Mouse (Mus musculus) layer of hippocampus, adult 9-10 months (tissue): ENCODE measurements around the gene Krtap22-2.
"Not testable (repeated sequence)": the region's sequence is repeated elsewhere in the genome, so short reads cannot be mapped to it uniquely, and the experiment has no call there.

ENCODE experiments used
- DNase-seq: peaks from one replicate; pipeline ENCODE4 v3.0.0; 2022; ENCODE audit warnings: low spot score

Gene Krtap22-2

DNA sequence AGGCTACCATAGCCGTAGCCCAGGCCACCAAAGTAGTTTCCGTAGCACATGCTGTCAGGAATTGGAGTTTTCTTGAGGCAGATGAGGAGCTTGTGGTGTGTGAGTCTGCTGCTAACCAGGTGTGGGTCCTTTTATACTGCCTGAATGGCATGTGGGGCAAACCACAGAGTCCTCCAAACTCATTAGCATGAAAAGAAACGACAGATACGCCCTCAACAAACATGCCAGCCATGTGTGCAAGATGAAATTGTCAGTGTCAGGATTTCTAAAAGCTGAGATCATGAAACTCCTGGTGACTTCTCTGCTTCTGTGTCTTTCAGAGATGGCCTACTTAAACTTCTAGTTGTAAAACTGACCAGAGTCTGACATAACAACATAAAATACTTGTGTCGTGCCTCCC is at the start of gene Krtap22-2:
Krtap22-2 (minus strand) TSS at position 101 of the 400 bp plus-strand sequence.
- no peak for DNase-seq

DNA sequence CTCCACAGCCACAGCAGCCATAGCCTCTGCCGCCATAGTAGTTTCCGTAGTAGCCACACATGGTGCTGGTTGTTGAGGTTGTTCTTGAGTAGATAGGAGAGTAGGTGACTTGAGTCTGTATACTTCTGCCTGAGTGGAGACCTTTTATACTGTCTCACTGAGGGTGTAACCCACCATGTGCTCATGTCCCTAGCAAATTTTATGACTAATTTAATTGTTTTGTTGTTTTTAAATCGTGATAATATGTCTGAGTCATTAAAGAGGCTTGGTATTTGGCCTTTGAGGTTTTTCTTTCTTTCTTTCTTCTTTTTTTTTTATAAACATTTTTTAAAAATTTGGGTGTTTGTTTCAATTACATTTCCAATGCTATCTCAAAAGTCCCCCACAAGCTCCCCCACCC is 37.2 kb upstream of the Krtap22-2 start, which contains the start of gene Krtap6-5:
Krtap6-5 (minus strand) TSS at position 101 of the 400 bp plus-strand sequence.
- DNase-seq: no peak

DNA sequence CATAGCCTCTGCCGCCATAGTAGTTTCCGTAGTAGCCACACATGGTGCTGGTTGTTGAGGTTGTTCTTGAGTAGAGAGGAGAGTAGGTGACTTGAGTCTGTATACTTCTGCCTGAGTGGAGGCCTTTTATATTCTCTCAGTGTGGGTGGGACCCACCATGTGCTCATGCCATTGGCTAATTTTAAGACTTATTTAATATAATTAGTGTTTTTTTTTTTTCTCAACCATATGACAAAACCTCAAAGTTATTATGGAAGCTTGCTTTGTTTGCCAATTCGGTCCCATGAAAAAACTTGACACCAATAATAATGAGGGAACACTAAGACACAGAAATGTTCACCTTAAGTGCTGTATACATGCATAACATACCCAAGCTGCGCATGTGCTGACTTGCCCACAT is 30.8 kb upstream of the Krtap22-2 start, which contains the start of gene Gm10228:
Gm10228 (minus strand) TSS at position 101 of the 400 bp plus-strand sequence.
- not testable (repeated sequence) for DNase-seq

DNA sequence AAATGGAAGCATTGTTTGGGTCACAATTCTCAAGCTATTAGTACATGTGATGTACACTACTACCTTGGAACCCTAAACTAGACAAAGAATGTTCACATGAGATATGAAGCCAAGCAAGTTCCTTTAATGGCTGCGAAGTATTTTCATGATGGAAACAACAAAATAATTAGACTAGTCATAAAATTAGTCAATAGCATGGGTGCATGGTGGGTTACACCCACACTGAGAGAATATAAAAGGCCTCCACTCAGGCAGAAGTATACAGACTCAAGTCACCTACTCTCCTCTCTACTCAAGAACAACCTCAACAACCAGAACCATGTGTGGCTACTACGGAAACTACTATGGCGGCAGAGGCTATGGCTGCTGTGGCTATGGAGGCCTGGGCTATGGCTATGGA is 20.8 kb upstream of the Krtap22-2 start, which contains the start of gene Krtap6-1:
Krtap6-1 (plus strand) TSS at position 301 of the 400 bp plus-strand sequence.
- not testable (repeated sequence) for DNase-seq

DNA sequence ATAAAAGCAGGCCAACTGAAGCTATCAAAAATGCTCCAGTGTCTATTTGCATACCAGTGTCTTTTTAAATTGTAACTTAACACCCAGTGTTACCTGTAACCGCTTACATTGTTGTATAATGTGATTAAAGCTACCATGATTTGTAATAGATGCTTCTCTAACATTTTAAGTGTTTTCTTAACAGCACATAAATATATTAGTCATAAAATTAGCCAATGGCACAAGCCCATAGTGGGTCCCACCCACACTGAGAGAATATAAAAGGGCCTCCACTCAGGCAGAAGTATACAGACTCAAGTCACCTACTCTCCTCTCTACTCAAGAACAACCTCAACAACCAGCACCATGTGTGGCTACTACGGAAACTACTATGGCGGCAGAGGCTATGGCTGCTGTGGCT is 4.4 kb upstream of the Krtap22-2 start, which contains the start of gene Gm10229:
Gm10229 (plus strand) TSS at position 301 of the 400 bp plus-strand sequence.
- DNase-seq: not testable (repeated sequence)

DNA sequence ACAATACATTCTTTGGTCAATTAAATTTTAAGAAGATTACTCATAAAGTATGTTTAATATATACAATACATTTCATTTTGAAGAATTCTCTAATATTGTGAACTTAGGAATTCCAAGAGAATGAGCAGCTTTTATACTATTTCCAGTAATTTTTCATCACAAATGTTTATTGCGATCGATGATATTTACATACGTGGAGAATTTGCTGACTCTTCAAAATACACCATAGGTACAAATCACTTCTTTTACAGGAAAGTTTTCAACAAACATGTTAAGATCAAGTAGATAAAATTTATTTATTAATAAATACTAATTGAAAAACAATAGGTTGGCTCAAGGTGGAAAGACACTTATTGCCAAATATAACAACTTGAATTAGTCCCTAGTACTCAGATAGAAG is 3.4 kb upstream of the Krtap22-2 start:
- DNase-seq: no peak

DNA sequence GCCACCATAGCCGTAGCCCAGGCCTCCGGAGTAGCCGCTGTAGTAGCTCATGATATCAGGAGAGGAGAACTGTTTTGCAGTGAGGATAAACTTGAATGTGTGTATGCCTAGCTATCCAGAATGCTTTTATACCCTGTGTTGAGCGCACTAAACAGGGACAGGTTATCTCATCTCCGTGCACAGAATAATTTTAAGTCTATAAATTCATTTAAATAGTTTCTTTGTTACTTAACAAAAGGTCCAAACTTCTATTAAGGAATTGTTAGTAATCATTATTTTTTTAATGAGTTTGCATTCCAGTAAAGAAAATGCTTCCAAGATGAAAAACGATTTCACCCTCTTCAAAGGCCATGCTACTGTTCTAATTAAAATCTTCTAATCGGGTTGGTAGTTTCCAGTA is 47.8 kb downstream of the Krtap22-2 start, which contains the start of gene Krtap16-3:
Krtap16-3 (minus strand) TSS at position 101 of the 400 bp plus-strand sequence.
- no peak for DNase-seq
